Mouse (Mus musculus): ENCODE measurements at regions not wholly inside any gene's neighbourhood (a gene's known extent, or its start where the extent isn't known, plus 50 kb on each side); places are given as distances from the start of the nearest gene placed in this dataset.

DNA sequence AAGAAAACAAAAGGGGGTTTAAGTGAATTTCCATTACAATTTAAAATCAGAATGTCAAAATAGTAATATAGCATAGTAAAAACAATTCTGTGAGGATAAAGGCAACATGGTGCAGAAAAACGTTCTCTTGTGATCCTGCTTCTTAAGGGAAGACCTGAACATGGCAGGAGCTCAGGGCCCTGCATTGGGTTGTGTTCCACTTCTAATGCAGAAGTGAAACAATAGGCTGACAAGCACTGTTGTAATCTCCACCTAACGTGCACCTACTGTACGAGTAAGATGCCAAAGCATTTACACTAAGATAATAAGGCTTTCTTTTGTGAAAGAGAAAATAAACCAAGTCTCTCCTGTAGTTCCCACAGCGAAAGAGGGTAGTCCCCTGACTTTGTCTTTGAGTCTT, 136.3 kb upstream of the Zc3h15 start:
- H3K4me3 ChIP-seq (ENCODE audit: control insufficient read depth in 1 of 2, insufficient read depth in 1 of 2, low read depth in 2 of 2, low read length in 2 of 2), result no peak overlapping the region
- no peaks in the 10 kb centered on the region for H3K27me3 ChIP-seq (ENCODE audit: control insufficient read depth in 1 of 2, insufficient read depth in 2 of 2, low read length in 2 of 2)
- no peak for TF ChIP-seq CHD1 (IDR thresholded peaks at IDR 0.05; ENCODE audit: low read depth, low read length)
- TF ChIP-seq POLR2A (IDR thresholded peaks at IDR 0.05; ENCODE audit: control insufficient read depth in 1 of 2, insufficient read depth in 1 of 2, low read depth in 1 of 2, low read length in 2 of 2, poor library complexity in 1 of 2), result no peak
- TF ChIP-seq SIN3A (IDR thresholded peaks at IDR 0.05; ENCODE audit: low read length), result no peak
- TF ChIP-seq ZKSCAN1 (IDR thresholded peaks at IDR 0.05; ENCODE audit: low read depth, low read length), result no peak
- no peak for TF ChIP-seq HCFC1 (IDR thresholded peaks at IDR 0.05; ENCODE audit: low read depth, low read length)
- no peak for TF ChIP-seq KAT2A (conservative IDR thresholded peaks at IDR 0.05; ENCODE audit: low read depth, low read length)
- TF ChIP-seq MXI1 (IDR thresholded peaks at IDR 0.05; ENCODE audit: low read depth, low read length), result no peak
- no peak for TF ChIP-seq POLR2AphosphoS5 (IDR thresholded peaks at IDR 0.05; ENCODE audit: borderline replicate concordance, low read depth, low read length)
- TF ChIP-seq TCF12 (IDR thresholded peaks at IDR 0.05; ENCODE audit: low read depth, low read length), result no peak
- no peaks in the 10 kb centered on the region for H3K79me2 ChIP-seq (ENCODE audit: control insufficient read depth, insufficient read depth, low read length, poor library complexity)
- H3K9me3 ChIP-seq (replicated peaks; ENCODE audit: insufficient read depth, low read length), result no peaks in the 10 kb centered on the region
- no peak overlapping the region for H3K27ac ChIP-seq (ENCODE audit: control insufficient read depth, low read depth, low read length)
- H3K36me3 ChIP-seq (ENCODE audit: control insufficient read depth in 1 of 2, insufficient read depth in 2 of 2, low read length in 2 of 2), result no peaks in the 10 kb centered on the region
- H3K9ac ChIP-seq (ENCODE audit: control insufficient read depth, low read depth, low read length, poor library complexity, severe bottlenecking), result no peak overlapping the region
- no peaks in the 10 kb centered on the region for H3K4me1 ChIP-seq (ENCODE audit: control insufficient read depth in 1 of 2, insufficient read depth in 2 of 2, low read length in 2 of 2)
- DNase-seq (ENCODE audit: low read depth, low spot score), result no peak

DNA sequence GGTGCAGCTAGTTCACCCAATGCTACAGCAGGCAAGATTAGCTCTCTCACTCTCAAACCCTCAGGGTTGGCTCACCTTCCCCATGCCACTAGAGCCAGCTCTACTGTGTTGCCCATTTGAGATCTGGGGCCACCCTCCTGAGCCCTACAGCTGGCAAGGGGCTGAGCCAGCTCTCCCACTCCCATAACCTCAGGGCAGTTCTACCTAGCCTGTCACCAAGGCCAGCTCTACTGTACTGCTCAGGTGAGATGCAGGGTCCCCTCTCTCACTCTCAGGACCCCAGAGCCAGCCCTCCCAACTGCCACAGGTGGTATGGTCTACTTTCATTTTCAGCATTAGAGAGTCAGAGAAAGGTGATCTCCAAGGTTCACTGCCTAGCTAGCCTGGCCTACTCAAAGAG, 94.8 kb upstream of the Zc3h15 start:
- H3K9me3 ChIP-seq (replicated peaks; ENCODE audit: insufficient read depth, low read length), result no peaks in the 10 kb centered on the region
- no peaks in the 10 kb centered on the region for H3K36me3 ChIP-seq (ENCODE audit: control insufficient read depth in 1 of 2, insufficient read depth in 2 of 2, low read length in 2 of 2)
- H3K79me2 ChIP-seq (ENCODE audit: control insufficient read depth, insufficient read depth, low read length, poor library complexity), result no peaks in the 10 kb centered on the region
- TF ChIP-seq MAX (IDR thresholded peaks at IDR 0.05; ENCODE audit: low read length) (no peak), RAD21 (IDR thresholded peaks at IDR 0.05; ENCODE audit: low read depth, low read length) (no peak), JUND (IDR thresholded peaks at IDR 0.05; ENCODE audit: low read depth, low read length) (no peak), NELFE (IDR thresholded peaks at IDR 0.05; ENCODE audit: low read depth, low read length) (no peak), BHLHE40 (IDR thresholded peaks at IDR 0.05; ENCODE audit: borderline replicate concordance, low read depth, low read length) (no peak), MXI1 (IDR thresholded peaks at IDR 0.05; ENCODE audit: low read depth, low read length) (no peak), ZNF384 (IDR thresholded peaks at IDR 0.05; ENCODE audit: low read depth, low read length) (no peak), HCFC1 (IDR thresholded peaks at IDR 0.05; ENCODE audit: low read depth, low read length) (no peak), RCOR1 (IDR thresholded peaks at IDR 0.05; ENCODE audit: low read depth, low read length) (no peak), MAFK (IDR thresholded peaks at IDR 0.05; ENCODE audit: borderline replicate concordance, low read depth, low read length) (no peak), TAL1 (IDR thresholded peaks at IDR 0.05; ENCODE audit: low read length) (no peak), POLR2AphosphoS5 (IDR thresholded peaks at IDR 0.05; ENCODE audit: borderline replicate concordance, low read depth, low read length) (no peak), ETS1 (IDR thresholded peaks at IDR 0.05; ENCODE audit: low read depth, low read length) (no peak), E2F4 (IDR thresholded peaks at IDR 0.05; ENCODE audit: borderline replicate concordance, low read depth, low read length) (no peak), USF1 (IDR thresholded peaks at IDR 0.05; ENCODE audit: low read depth, low read length) (no peak), POLR2AphosphoS2 (IDR thresholded peaks at IDR 0.05; ENCODE audit: low read length) (no peak), CHD2 (IDR thresholded peaks at IDR 0.05; ENCODE audit: low read length) (no peak)
- no peak overlapping the region for H3K27ac ChIP-seq (ENCODE audit: control insufficient read depth, low read depth, low read length)
- H3K4me1 ChIP-seq (ENCODE audit: control insufficient read depth in 1 of 2, insufficient read depth in 2 of 2, low read length in 2 of 2), result no peaks in the 10 kb centered on the region
- no peak overlapping the region for H3K9ac ChIP-seq (ENCODE audit: control insufficient read depth, low read depth, low read length, poor library complexity, severe bottlenecking)
- peak overlapping the region; percentile 29 to 31; a peak in 2 of 4 replicates for H3K4me3 ChIP-seq (ENCODE audit: control insufficient read depth in 1 of 2, insufficient read depth in 1 of 2, low read depth in 2 of 2, low read length in 2 of 2)
- no peaks in the 10 kb centered on the region for H3K27me3 ChIP-seq (ENCODE audit: control insufficient read depth in 1 of 2, insufficient read depth in 2 of 2, low read length in 2 of 2)
- DNase-seq (ENCODE audit: low read depth, low spot score), result no peak

Measured in MEL (cell line).